Mouse (Mus musculus) layer of hippocampus, adult 9-11 months (tissue): Measurements from ENCODE around the gene Ubxn1.
"Not testable (repeated sequence)": the region's sequence is repeated elsewhere in the genome, so short reads cannot be mapped to it uniquely, and the experiment has no call there.

ENCODE experiments used
- DNase-seq: peaks from one replicate; pipeline ENCODE4 v3.0.0; 2022

The Ubxn1 gene

DNA sequence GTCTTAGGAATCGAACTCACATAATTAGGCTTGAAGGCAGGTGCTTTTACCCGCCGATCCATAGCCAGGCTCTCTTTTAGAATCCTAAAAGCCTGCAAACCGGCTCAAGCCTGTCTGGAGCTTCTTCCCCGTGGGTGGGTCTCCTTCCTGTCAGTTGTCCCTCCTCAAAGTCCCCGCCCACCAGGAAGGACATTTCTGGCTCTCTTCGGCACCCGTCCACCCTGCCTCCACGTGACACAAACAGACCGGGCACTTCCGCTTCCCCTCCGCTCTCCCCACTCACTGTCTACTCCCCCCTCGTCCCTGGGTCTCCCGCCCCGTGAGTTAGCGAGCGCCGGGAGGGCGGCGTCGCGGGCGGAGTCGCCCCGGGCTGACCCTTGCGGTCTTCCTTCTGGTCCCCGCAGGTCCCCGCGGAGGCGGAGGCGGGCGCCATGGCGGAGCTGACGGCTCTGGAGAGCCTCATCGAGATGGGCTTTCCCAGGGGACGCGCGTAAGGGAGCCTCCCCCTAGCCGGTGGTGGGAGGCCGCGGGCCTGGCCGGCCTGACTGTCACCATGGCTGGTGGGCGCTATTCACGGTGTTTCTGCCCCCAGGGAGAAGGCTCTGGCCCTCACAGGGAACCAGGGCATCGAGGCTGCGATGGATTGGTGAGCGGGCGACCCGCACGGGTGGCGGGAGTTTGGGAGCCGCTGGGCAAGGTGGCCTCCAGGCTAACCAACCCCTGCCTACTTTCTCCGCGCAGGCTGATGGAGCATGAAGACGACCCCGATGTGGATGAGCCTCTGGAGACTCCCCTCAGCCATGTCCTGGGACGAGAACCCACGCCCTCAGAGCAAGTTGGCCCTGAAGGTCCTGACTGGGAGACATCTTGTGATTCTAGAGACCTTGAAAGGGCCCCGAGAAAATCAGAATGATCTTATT, at the start of gene Ubxn1:
Gene Ubxn1, plus strand, starts transcription at position 230 of the 920 bp plus-strand sequence.
- peak; percentile 98 for DNase-seq

DNA sequence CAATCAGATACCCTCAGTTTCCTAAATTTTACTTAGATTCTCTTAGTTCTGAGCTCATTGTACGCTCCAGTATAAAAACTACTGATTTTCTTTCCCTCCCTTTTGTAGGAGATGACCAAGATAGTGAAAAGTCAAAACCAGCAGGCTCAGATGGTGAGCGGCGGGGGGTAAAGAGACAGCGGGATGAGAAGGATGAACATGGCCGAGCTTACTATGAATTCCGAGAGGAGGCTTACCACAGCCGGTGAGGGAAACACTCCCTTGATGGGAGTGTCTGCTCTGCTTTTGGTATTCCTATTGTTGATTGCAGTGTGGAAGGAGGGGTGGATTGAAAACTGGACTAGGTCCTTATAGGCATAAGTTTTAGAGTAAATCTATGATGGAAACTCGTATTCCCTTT, 48.6 kb upstream of the Ubxn1 start:
- DNase-seq: no peak

DNA sequence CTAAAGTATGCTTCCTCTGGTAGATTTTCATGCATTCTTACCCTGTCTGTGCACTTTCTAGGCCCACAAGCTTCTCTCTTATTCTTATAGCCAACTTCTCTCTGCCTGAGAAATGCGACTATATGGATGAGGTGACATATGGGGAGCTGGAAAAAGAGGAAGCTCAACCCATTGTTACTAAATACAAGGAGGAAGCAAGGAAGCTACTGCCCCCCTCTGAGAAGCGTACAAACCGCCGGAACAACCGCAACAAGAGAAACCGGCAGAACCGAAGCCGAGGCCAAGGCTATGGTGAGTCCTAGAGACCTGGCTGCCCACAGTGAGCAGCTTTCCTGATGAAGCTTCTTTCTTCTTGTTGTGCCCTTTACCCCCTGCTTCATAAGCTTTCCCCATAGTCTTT, 41.6 kb upstream of the Ubxn1 start, which contains the start of gene AC129217.1:
Gene AC129217.1, plus strand, starts transcription at position 114 of the 400 bp plus-strand sequence.
- no peak for DNase-seq

DNA sequence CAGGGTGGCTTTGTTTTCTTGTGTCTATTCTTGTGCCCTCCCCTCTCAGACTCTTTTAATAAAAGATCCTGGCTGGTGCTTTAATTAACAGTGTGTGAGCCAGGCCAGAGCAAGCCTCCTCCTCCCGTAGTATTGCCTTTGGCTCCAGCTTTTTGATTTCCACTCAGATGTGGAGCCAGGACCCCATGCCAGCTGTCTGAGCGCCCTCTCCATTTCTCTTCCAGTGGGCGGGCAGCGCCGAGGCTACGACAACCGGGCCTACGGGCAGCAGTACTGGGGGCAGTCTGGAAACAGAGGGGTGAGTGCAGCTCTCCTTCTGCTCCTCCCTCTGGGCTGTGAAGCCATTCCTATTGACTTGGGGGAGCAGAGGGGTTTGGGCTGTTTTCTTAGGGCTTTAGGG, 40.6 kb upstream of the Ubxn1 start:
- no peak for DNase-seq

DNA sequence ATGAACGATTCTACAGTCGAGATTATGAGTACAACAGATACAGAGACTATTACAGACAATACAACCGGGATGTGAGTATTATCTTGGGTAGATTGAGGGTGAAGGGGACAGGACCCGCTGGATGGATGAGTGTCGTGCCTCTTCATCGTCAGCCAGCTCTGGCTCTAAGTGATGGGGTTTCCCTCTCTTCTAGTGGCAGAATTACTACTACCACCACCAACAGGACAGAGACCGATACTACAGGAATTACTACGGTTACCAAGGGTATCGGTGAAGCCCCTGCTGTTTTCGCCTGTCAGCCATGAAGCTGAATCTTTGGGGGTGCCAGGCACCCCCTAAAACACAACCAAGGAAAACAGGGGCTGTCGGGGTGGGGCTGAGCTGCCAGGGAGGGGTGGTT, 40.0 kb upstream of the Ubxn1 start:
- DNase-seq: no peak

DNA sequence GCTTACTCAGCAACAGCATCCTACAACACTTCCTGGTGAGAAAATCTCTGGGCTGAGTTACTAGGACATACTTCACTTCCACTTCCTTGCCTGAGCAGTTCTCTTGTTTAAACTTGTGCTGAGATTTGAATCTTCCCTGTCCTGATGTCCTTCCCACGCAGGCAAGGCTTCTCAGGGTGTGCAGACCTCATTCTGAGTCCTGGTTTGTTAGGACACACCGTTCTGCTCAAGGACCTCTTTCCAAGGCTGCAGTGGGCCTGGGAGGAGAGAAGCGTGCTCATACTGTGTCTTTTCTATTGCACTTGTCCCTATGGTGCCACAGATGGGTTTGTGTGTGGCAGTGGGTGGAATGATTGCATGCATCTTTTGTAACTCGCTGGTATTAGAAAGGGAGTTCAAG, 38.3 kb upstream of the Ubxn1 start:
- DNase-seq: no peak

DNA sequence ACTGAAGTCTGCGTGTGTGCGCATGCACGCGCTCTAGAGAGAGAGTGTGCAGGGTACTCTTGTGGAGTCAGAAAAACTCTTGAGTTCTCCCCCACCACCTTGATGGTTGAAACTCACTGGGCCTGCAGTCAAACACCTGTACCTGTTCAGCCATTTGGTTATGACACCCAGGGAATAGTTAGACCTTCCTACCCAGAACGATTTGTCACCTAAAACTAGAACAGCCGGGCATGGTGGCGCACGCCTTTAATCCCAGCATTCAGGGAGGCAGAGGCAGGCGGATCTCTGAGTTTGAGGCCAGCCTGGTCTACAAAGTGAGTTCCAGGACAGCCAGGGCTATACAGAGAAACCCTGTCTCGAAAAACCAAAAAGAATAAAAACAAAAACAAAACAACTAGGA, 35.0 kb upstream of the Ubxn1 start:
- DNase-seq: not testable (repeated sequence)

DNA sequence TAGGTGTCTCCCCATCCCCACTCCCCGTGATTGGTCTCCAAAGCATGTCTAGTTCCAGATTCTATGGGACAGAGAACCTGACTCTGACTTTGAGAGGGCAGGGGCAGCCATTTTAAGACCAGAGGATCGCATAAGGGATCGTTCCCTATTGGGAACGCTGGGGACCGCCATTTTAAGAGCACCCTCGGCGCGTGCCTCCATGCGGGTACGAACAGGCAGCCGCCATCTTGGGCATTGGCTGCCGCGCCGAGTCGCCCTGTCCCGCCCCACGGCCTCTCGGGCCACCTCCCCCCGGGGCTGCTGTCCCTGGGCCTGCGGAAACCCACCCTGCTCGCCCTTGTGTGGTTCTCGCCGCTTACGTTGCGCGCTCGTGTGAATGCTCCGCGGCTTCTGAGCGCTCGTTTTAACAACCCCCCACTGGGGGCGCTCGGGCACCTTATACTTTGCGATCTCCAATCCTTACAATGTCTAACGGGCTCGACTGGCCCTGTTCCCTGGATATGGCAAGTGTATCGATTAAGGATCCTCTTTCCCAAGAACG, 34.0 kb upstream of the Ubxn1 start, which contains the start of gene Bscl2:
Gene Bscl2, plus strand, starts transcription at position 217 of the 541 bp plus-strand sequence.
- DNase-seq: peak; percentile 93

DNA sequence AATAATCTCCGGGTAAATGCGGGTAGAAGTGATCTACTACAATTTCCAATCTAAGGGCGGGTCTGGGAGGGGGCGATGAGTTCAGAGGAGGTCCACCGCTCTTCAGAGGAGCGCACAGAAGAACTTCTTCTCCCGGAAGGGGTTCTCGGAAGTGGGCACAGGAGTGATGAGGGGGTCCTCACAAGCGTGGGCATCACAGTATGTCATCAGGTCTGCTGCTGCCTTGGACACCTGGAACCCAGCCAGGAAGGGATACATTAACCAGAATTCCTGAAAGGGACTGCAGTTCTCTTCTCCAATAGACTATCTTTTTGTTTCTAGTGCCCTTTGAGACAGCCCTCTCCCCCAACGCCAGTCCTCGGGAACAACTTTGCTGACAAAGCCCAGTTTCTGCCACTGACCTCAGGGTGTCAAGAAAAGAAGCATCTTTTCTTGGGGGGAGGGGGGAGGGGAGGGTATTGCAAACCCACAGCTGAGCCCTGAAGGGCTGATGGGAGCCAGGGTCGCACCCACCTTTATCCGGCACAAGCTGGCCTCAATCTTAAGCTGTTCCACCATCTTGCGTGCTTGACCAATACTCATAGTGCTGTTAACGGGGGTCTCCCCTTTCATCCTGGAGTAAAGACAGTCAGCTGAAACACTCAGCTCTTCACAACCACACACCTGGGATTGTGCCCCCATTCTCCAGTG, 33.1 kb upstream of the Ubxn1 start:
- no peak for DNase-seq

DNA sequence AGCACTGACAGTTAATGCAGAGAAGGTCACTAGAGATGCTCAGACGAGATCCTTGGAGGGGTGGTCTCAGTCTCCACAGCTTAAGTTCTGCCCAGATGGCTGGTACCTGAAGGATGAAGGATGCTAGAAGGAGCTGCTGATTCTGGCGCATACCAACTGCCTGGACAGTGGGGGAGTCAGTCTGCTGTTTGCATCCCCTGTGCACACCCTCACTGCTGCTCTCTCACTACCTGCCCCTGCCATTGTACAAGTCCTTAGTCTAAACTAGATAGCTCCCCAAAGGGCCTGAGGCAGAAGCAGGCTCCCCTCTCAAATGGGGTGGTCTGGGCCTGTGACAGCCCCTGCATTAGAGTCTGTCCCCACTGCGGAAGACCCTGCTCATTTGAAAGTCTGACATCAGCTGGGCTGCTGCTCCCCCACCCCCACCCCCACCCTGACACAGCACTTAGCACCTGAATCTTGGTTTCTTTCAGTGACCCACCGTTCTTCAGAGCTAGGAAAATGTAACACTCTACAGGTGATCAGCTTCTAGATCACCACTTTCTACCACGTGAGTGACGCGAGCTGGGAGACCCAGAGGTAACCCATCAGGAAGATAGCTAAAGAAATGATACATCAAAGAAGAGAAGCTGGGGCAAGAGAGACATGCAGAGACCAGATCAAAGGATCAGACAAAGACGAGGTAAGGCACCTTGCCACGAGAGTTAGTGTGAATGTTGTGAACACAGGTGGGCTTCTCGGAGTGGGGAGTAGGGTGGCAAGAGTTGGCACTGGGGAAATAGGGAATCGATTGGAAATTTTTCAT, 32.0 kb upstream of the Ubxn1 start, which contains the start of gene Gng3:
Gene Gng3, minus strand, starts transcription at position 92 of the 805 bp plus-strand sequence.
- DNase-seq: peak; percentile 85

DNA sequence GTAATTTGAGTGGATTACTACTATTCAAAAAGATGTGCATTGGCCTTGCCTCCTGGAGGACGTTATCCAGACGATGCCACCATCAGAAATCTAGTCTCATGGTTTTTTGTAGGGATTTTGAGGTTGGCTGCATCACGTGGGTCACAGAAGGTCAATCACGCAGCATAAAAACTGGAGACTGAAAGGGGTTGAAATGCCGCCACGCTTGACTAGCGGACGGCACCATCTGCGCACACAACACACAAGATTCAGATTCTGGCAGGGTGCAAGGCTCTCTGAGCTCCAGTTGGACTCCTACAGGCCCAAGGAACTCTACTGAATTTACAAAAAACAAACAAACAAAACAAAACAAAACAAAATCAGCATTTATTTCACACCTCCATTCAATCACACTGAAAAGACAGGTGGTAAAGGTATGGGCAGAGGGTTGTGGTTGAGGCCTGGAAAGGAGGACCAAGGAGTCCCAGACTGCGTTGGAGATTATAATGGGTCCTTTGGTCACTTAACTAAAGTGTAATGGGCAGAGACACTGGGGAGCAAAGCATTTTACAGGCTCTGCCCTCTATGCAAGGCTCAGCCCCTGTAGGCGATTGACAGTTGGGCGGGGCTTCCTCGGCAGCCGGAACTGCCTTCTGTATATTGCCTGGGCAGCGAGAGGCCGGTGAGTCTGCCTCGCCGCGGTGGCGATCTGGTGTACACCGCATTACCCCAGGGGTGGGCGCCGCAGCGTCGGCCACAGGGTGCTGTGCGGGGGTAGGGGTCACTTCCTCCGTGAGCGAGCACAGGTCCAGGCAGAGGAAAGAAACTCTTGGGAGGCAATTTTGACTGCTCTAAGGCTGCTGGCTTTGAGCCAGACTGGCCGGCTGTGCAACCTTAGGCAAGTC, 31.1 kb upstream of the Ubxn1 start:
- peak; percentile 75 for DNase-seq

DNA sequence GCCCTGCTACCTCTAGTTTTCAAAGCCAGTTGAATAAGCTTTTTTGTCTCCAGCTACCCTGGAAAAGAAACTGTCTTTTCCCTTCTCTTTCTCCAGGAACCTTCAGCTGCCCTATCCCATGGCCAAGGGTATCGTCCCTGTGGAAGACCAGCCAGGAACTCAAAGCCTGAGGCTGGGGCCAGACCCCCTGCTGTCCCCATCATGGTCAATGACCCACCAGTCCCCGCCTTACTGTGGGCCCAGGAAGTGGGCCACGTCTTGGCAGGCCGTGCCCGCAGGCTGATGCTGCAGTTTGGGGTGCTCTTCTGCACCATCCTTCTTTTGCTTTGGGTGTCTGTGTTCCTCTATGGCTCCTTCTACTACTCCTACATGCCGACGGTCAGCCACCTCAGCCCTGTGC, 30.3 kb upstream of the Ubxn1 start:
- DNase-seq: no peak

DNA sequence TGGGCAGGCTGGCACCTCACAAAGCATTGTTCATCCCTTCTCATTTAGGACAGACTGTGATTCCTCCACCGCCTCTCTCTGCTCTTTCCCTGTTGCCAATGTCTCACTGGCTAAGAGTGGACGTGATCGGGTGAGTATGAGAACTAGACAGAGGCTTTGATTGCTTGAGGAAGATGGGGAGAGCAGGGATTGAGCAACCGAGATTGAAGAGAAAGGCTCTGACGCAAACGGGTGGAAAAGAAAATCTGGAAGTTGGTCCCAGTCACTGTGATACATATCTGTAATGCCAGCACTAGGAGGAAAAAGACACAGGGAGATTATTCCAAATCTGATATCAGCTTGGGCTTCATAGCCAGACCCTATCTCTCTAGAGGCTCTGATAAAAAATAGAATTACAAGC, 28.3 kb upstream of the Ubxn1 start:
- no peak for DNase-seq

DNA sequence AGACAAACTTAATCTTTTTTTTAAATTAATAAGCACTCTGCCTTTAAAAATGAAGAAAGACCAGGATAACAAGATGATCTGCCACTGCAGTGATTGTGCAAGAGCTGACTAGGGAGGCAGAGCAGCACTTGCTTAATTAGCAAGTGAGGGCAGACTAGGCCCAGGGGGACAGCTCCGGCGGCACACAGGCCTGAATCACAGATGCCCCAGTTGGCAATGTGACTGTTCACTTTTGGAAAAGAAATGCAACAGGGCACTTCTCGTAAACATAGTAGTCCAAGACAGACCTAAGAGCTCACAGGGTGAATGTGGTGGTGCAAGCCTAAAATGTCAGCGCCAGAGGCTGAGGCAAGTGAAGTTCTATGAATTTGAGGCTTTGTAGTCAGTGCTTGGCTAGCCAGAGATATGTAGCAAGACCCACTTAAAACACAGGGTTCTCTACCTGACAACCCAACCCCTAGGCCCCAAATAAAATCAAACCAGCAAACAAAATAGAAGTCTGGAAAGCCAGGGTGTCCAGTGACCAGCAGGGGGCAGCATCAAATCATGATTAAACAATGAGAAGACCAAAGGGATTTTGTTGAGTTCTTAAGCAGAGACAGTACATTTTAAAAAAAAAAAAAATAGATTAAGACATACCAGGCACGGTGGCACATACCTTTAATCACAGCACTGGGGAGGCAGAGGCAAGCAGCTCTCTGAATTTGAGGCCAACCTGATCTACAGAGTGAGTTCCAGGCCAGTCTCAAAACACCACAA, 26.7 kb upstream of the Ubxn1 start:
- peak; percentile 59 for DNase-seq

DNA sequence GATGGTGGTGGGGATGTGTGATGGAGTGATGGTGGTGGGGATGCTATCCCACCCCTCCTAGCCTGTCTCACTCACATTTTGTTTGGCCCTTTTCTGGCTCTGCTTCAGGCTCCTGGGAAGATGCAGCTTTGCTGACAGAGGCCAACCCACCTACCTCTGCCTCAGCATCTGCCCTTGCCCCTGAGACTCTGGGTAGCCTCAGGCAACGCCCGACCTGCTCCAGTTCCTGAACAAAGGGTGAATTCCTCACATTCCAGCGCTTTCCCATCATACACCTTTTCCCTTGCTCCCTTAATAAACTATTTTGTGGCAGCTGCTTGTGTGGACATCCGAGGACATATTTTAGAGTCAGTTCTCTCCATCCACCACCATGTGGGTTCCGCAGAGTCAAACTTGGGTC, 22.9 kb upstream of the Ubxn1 start:
- no peak for DNase-seq

DNA sequence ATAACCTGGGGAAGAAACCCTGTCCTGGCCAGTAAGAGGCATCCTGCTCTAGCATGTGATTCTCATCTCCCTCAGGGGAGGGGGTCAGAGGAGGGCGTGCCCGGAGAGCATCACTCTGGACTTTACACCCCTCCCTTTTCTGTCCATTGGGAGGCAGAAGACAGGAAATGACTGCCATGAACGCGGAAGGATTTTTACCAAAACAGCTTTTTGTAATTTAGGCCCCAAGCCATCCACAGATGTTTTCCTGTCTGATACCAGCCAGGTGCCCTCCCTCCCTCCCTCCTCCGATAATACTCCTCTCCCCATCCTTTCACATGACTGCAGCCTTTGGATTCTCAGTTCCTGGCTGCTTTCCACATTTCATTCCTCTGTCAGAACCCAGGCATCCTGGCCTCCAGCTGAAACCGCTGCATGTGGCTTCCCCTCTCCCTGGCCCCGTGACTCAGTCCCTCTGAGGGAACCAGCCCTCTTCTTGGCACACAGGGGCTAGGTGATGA, 20.8 kb upstream of the Ubxn1 start, which contains the start of gene Lrrn4cl:
Gene Lrrn4cl, plus strand, starts transcription at position 367 of the 500 bp plus-strand sequence.
- DNase-seq: no peak

DNA sequence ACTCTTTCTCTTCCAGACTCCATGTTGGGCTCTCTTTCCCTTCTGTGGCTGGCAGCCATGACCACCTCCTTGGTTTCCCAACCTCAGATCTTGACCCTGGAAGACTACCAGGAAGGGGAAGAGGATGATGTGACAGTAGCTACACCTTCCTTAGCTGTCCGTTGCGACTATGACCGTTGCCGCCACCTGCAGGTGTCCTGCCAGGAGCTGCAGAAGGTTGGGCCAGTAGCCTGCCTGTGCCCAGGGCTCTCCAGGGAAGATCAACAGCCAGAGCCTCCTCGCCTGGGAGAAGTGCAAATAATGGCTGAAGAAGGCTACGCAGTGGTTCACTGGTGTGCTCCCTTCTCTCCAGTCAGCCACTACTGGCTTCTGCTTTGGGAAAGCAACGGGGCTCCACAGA, 19.7 kb upstream of the Ubxn1 start:
- DNase-seq: no peak

DNA sequence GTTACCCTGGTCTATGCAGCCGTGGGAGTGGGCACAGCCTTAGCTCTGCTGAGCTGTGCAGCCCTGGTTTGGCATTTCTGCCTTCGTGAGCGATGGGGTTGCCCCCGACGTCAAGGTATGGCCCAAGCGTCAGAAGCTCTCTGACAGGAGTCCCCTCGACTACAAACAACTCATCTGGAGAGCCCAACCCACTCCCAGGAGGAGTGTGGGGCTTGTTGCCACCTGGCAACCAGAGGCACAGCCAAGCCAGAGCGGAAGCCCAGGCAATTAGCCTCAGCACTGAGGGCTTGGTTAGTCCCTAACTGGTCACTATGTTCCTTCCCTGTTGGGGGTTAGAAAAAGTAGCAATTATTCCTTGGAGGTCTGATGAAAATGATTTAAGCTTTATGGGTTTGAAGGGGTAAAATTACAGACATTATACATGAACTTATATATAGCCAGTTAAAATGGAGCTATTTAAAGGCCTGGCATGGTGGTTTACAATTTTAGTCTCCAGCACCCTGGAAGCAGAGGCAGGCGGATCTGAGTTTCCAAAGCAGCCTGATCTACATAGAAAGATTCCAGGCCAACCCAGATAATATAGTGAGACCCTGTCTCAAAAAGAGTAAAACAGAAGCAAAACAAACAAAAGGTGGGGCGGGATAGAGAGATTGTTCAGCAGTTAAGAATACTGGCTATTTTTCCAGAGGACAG, 18.9 kb upstream of the Ubxn1 start:
- DNase-seq: no peak

DNA sequence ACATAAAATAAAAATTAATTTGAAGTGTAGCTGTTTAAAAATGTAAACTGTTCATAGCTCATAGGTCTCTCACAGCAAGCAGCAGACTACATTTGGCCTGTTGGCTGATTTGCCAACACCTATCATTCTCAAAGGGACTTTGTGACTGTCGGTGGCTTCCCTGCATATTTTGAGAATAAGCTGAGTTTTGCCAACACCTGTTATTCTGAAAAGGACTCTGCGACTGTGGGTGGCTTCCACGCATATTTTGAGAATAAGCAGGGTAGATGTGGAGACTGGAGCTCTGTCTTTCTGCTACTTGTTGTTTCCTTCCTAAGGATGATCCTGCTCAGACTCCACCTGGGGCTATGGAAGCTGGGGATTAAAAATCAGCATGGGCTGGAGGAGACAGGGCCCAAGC, 18.2 kb upstream of the Ubxn1 start:
- DNase-seq: no peak

DNA sequence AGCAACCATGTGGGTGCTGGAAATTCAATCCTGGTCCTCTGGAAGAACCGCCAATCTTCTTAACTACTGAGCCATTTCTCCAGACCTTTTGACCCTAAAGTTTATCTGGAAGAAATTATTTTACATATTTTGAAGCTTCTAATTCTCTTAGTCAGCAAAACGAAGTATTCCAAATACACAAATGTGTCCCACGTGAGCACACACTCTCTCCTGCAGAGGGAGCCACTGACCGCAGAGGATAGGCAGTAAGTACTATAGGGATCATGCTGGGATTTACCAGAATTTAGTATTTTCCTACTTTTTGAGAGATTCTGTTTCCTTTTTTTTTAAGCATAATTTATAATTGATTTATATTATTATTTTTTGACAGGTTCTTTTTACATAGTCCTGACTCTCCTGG, 13.6 kb upstream of the Ubxn1 start:
- DNase-seq: no peak
